Mouse (Mus musculus) CD4-positive, CD25-positive, alpha-beta regulatory T cell (primary cell): Measurements from ENCODE around the gene C330021F23Rik. TPM values are rescaled to one million over a fixed set of nuclear protein-coding genes. Genes with fewer than 3 reads are reported as not detected.

Source experiments
- polyA plus RNA-seq: library from polyadenylated mRNA; unstranded; fragments of 100-300 nt; shearing (Covaris generic); gene quantifications from one replicate; pipeline ENCODE4 v1.2.1, GENCODE M21; 2017

Gene C330021F23Rik
- polyA plus RNA-seq, result not detected

GRCm38 (mm10) chr8:3567641-3568371 is at the start of gene C330021F23Rik:
C330021F23Rik (plus strand) TSS chr8:3567990.

GRCm38 (mm10) chr8:3586993-3587390 is 19.2 kb downstream of the C330021F23Rik start, which contains the start of gene Camsap3:
Camsap3 (plus strand) TSS chr8:3587293.

GRCm38 (mm10) chr8:3621199-3621970 is 53.6 kb downstream of the C330021F23Rik start, which contains the start of the genes Xab2 and Pet100:
Xab2 (minus strand) TSS chr8:3621316.
Pet100 (plus strand) TSS chr8:3621548.

GRCm38 (mm10) chr8:3625445-3625844 is 57.7 kb downstream of the C330021F23Rik start, which contains the start of gene Pcp2:
Pcp2 (minus strand) TSS chr8:3625545.

GRCm38 (mm10) chr8:3630647-3631477 is 63.1 kb downstream of the C330021F23Rik start, which contains the start of gene Stxbp2:
Stxbp2 (plus strand) TSS chr8:3630955.

Other genes with a start within 250 kb of the C330021F23Rik start
- gene A430078G23Rik, start 214.6 kb upstream of the C330021F23Rik start, polyA plus RNA-seq, result 102 TPM
- gene Arhgef18, start 175.0 kb upstream of the C330021F23Rik start, polyA plus RNA-seq, result 113 TPM
- 7.5 TPM for gene Pex11g, start 100.3 kb upstream of the C330021F23Rik start, polyA plus RNA-seq
- 0.16 TPM for gene Tex45, start 97.1 kb upstream of the C330021F23Rik start, polyA plus RNA-seq
- 9.0 TPM for gene Zfp358, start 74.9 kb upstream of the C330021F23Rik start, polyA plus RNA-seq
- 132 TPM for gene Mcoln1, start 67.5 kb upstream of the C330021F23Rik start, polyA plus RNA-seq
- 42.3 TPM for gene Pnpla6, start 52.6 kb upstream of the C330021F23Rik start, polyA plus RNA-seq
- 0.29 TPM for gene Camsap3, start 19.3 kb downstream of the C330021F23Rik start, polyA plus RNA-seq
- gene Xab2, start 53.3 kb downstream of the C330021F23Rik start, polyA plus RNA-seq, result 113 TPM
- 116 TPM for gene Pet100, start 53.6 kb downstream of the C330021F23Rik start, polyA plus RNA-seq
- not detected for gene Pcp2, start 57.6 kb downstream of the C330021F23Rik start, polyA plus RNA-seq
- gene Stxbp2, start 63.0 kb downstream of the C330021F23Rik start, polyA plus RNA-seq, result 228 TPM
- not detected for gene Retn, start 87.8 kb downstream of the C330021F23Rik start, polyA plus RNA-seq
- 0.28 TPM for gene Mcemp1, start 97.8 kb downstream of the C330021F23Rik start, polyA plus RNA-seq
- gene Fcor, start 104.4 kb downstream of the C330021F23Rik start, polyA plus RNA-seq, result not detected
- gene Trappc5, start 108.3 kb downstream of the C330021F23Rik start, polyA plus RNA-seq, result 34.8 TPM
- gene Fcer2a, start 126.2 kb downstream of the C330021F23Rik start, polyA plus RNA-seq, result 1.1 TPM
- not detected for gene Clec4g, start 152.7 kb downstream of the C330021F23Rik start, polyA plus RNA-seq
- 0.42 TPM for gene Cd209a, start 181.0 kb downstream of the C330021F23Rik start, polyA plus RNA-seq